Mouse (Mus musculus) cerebellum, adult 9-11 months (tissue): ENCODE data around the gene Rab11fip5.
A peak's percentile ranks its signal among the peaks of the same experiment; 100 is the strongest.

Experiments used
- DNase-seq: peaks from one replicate; pipeline ENCODE4 v3.0.0; 2022

Rab11fip5 gene

GRCm38 (mm10) chr6:85373951-85374733, at the start of gene Rab11fip5:
TSS of gene Rab11fip5 (minus strand) at chr6:85374634.
- DNase-seq: peak; percentile 61

DNA sequence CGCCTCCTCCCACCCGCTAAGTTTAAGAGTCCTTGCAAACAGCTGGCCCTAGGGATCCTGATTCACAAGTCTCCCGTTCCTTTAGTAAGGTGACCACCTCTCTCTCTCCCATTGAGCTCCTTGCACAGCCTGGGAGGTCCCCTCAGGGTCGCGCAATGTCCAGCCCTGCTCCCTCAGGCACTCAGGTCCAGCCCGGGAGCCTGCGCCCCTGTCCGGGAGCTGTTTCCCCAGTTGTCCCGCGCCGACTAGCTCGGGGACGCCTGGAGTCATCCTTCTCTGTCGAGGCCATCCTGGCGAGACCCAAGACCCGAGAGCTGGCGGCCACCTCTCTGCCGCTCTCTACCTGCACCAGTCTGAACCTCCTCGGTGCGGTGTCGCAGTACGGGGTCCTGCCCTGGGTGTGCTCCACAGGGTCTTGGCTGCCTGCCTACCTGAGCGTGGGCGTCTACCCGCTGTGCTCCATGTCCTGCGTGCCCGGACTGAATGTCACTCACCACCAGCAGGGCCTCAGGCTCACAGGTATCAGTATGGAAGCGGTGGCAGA, 49.5 kb upstream of the Rab11fip5 start, which contains the start of gene Noto:
Noto (plus strand) TSS at position 51 of the 544 bp plus-strand sequence.
- no peak for DNase-seq

GRCm38 (mm10) chr6:85419150-85419549, 44.7 kb upstream of the Rab11fip5 start:
- no peak for DNase-seq

- no peak for DNase-seq
Observed at GRCm38 (mm10) chr6:85415829-85416228, 41.4 kb upstream of the Rab11fip5 start.

DNA sequence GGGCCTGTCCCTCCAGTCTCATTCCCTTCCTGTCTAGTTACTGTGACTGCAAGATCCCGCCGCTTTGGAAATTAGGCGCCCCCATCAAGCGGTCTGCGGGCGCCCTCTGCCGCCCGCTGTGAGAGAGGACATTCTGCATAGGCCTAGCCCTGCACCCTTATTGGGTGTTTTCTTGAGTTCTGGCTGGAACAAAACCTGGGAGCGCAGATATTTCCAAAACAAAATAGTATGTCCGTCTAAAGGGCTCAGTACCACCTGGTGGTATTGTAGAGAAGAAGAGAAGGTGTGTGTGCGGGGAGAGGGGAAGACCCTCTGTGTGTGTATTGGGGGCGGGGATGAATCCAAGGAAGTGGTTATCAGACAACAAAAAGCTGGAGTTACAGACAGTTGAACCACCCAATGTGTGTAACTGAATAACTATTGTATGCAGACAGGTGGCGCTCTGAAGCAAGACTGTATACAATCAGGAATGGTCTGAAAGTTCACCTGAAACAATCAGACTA, 36.4 kb upstream of the Rab11fip5 start:
- DNase-seq: peak; percentile 21

- no peak for DNase-seq
Observed at GRCm38 (mm10) chr6:85409003-85409402, 34.6 kb upstream of the Rab11fip5 start.

- no peak for DNase-seq
Observed at GRCm38 (mm10) chr6:85403039-85403438, 28.6 kb upstream of the Rab11fip5 start.

- no peak for DNase-seq
Observed at GRCm38 (mm10) chr6:85402613-85403012, 28.2 kb upstream of the Rab11fip5 start.

DNA sequence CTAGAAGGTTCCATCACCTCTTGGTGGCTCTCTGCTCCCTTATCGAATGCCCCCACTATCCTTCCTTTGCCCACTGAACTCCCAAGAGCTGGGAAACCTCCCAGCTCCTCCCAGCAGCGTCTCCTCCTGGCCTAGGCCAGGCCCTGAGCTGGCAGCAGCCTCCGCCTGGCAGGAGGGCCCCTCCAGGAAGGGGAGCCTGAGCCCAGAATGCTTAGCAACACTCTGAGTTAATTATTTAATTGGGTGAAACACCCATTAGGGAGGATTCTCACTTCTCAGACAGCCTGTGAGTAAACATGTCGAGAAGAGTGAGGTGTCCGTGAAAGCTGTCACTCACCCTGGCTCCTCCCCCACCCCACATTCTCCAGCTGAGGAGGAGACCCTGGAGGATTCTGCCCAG, 25.3 kb upstream of the Rab11fip5 start:
- no peak for DNase-seq

DNA sequence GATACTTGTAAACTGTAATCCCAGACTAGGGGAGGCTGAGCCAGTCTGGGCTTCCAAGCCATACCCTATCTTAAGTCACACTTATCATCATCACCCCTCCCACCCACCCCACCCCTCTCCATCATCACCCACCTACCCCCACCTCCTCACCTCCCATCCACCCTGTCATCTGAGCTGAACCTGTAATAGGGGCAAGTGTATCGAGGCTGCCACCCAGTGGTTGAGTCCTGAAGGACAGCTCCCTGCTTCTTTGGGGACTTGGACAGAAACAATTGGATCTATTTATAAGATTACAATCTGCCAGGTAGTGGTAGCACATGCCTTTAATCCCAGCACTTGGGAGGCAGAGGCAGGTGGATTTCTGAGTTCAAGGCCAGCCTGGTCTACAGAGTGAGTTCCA, 22.7 kb upstream of the Rab11fip5 start:
- no peak for DNase-seq

DNA sequence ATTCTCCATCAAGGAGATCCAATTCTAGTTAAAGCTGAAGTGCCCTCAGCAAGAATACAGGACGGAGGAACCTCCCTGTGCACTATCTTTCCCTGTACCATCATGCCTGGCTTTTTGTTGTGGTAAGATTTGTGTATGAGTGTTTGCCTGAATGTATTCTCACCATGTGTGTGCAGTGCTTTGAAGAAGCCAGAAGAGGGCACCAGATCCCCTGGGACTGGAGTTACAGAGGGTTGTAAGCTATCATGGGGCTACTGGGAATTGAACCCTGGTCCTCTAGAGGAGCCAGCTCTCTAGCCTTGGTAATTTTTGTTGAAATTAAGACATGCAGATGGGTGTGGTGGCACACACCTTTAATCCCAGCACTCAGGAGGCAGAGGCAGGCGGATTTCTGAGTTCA, 20.9 kb upstream of the Rab11fip5 start:
- DNase-seq: no peak

- DNase-seq: peak; percentile 48
Observed at GRCm38 (mm10) chr6:85391803-85392202, 17.4 kb upstream of the Rab11fip5 start.

- no peak for DNase-seq
Observed at GRCm38 (mm10) chr6:85388608-85389007, 14.2 kb upstream of the Rab11fip5 start.

DNA sequence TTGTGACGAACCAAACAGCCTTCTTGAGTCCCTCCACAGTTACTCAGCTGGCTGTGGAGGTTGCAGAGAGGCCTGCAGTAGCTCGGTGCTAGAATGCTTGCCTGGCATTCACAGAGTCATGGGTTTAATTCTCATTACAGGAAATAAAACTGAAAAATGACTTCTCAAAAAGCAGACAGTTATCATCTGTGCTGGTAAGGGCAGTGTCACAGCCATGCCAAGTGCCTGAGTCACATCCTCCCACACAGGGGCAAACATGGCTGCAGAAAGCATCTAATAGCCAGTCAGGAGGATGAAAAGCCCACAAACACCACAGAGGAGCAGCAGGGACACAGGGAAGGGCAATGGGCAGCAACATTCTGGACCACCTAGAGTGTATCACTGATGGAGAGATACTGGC, 8.4 kb upstream of the Rab11fip5 start:
- no peak for DNase-seq

DNA sequence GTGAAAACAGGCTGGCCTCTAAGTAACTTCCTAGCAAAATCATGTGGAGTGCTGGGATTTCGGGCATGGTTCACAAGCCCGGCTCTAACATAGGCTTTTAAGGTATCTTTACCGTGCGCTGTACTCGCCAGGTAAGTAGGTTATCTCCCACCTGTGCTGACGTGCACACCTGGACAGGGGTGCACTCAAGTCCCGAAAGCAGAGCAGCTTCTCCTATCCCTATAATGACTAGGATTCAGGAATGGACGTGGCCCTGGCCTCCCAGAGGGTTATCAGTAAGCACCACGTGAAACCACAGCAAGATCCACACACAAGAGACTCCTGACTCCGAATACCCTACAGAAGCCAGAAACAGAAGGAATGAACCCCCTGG, 7.2 kb upstream of the Rab11fip5 start:
- no peak for DNase-seq

GRCm38 (mm10) chr6:85380901-85381647, 6.6 kb upstream of the Rab11fip5 start:
- no peak for DNase-seq

GRCm38 (mm10) chr6:85380201-85380900, 5.9 kb upstream of the Rab11fip5 start:
- peak; percentile 80 for DNase-seq

- DNase-seq: no peak
Observed at GRCm38 (mm10) chr6:85378629-85379028, 4.2 kb upstream of the Rab11fip5 start.

- no peak for DNase-seq
Observed at GRCm38 (mm10) chr6:85377876-85378275, 3.4 kb upstream of the Rab11fip5 start.

DNA sequence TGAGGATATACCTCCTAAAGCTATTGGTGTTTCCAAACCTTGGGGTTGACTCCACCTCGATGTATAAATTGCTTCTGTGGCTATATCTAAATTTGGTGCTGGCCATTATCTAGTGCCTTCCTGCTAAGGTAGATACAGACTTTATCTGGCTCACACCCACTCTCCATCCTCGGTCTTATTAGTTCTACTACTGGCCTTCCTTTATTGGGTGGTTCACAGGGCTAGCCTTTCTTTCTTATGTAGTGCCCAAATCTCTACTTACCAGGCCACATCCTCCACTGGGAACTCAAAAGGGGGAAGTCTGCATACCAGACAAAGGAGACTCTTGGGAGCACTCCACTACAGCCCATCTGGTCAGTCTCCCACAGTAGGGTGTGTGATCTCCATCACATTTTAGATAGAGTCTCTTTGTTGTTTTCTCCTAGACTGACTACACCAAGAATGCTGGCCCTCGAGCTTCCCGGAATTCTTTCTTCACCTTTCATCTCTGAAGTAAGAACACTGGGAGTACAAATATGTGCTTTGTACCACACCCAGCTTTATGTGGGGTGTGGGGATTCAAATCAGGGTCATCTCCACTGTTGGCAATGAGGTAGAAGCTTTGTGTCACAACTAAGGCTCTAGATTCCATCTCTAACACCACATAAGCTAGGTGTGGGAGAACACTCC, 2.8 kb upstream of the Rab11fip5 start:
- DNase-seq: no peak

GRCm38 (mm10) chr6:85374734-85375114, 290 bp upstream of the Rab11fip5 start:
- DNase-seq: peak; percentile 97

- DNase-seq: no peak
Observed at GRCm38 (mm10) chr6:85373066-85373860, 1.2 kb downstream of the Rab11fip5 start.
